In the genomic region with DNA sequence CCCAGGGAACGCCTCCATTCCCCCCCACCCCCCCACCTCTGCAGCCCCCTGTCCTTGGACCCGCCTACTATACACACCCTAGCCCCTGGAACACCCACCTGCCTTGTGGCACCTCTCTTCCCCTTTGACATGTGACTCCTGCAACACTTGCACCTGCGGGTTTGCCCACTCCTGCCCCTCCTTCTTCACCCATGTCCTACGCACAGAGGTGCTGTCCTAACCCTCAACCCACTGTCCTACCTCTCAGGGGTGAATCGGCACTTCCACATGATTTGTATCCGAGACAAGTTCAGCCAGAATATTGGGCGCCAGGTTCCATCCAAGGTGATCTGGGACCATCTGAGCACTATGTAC, we compare ENCODE assay signal across 1 mouse cellular context.
A peak's percentile ranks its signal among the peaks of the same experiment; 100 is the strongest.
TF ChIP-seq lines count a peak whose summit lies in the region.

No protein-coding gene starts in this region.

TF ChIP-seq in MEL, 35 proteins besides CTCF, POLR2A, EP300 and RAD21:
- TF ChIP-seq MAX (IDR thresholded peaks at IDR 0.05; ENCODE audit: low read length) (peak; percentile 17; the same call in 1 of the 2 replicates), UBTF (IDR thresholded peaks at IDR 0.05; ENCODE audit: borderline replicate concordance, insufficient read depth, low read depth, low read length) (no peak), NRF1 (IDR thresholded peaks at IDR 0.05; ENCODE audit: insufficient read depth, low read depth, low read length, poor library complexity, severe bottlenecking) (no peak), USF1 (IDR thresholded peaks at IDR 0.05; ENCODE audit: low read depth, low read length) (peak; percentile 17; the same call in 1 of the 2 replicates)
TF ChIP-seq in MEL: peak in this region for 2.
